Mouse (Mus musculus) kidney, postnatal 0 days (tissue): Measurements from ENCODE around the gene Gp1ba. TPM values are rescaled to one million over a fixed set of nuclear protein-coding genes. Genes with fewer than 3 reads are reported as not detected.

Source experiments
- ATAC-seq: fragments of 200-750 bp; cut with Nextera tagmentation; replicated peaks from 2 replicates; pipeline ENCODE4 v1.8.0; 2017; ENCODE audit warnings: low read depth, moderate number of reproducible peaks, moderate TSS enrichment, moderate library complexity; ENCODE audit not compliant: low FRiP score
- DNase-seq: peaks from one replicate; pipeline ENCODE4 v3.0.0-alpha.2; 2016; ENCODE audit warnings: low spot score
- H3K27ac ChIP-seq: fragments of 300-500 bp; sonication (generic); 2 replicates; pipeline ENCODE4 v1.5.1; 2014; ENCODE audit warnings: mild to moderate bottlenecking
- H3K27me3 ChIP-seq: fragments of 300-500 bp; sonication (generic); 2 replicates; pipeline ENCODE4 v1.6.1; 2014; ENCODE audit warnings: low read length, mixed read lengths; ENCODE audit not compliant: insufficient read depth
- H3K36me3 ChIP-seq: fragments of 300-500 bp; sonication (generic); 2 replicates; pipeline ENCODE4 v1.6.1; 2014; ENCODE audit warnings: low read length, mixed read lengths; ENCODE audit not compliant: insufficient read depth
- H3K4me1 ChIP-seq: fragments of 300-500 bp; sonication (generic); replicated peaks from 2 replicates; pipeline ENCODE4 v1.6.1; 2014; ENCODE audit warnings: antibody characterized with exemption, low read length, mixed read lengths; ENCODE audit not compliant: insufficient read depth
- H3K4me2 ChIP-seq: fragments of 300-500 bp; sonication (generic); 2 replicates; pipeline ENCODE4 v1.6.1; 2014; ENCODE audit warnings: mild to moderate bottlenecking, low read length, moderate library complexity, mixed read lengths
- H3K4me3 ChIP-seq: fragments of 300-500 bp; sonication (generic); replicated peaks from 2 replicates; pipeline ENCODE4 v1.5.1; 2014; ENCODE audit warnings: low read depth, low read length
- H3K9ac ChIP-seq: fragments of 300-500 bp; sonication (generic); 2 replicates; pipeline ENCODE4 v1.6.1; 2014; ENCODE audit warnings: low read depth, low read length
- H3K9me3 ChIP-seq: fragments of 300-500 bp; sonication (generic); replicated peaks from 2 replicates; pipeline ENCODE4 v1.6.1; 2016; ENCODE audit warnings: low read length, inconsistent platforms, mixed read lengths
- CTCF ChIP-seq: IDR thresholded peaks from 2 replicates; pipeline ENCODE4 v1.5.1; 2016; ENCODE audit warnings: antibody characterized with exemption, low read depth, mild to moderate bottlenecking, moderate library complexity
- WGBS: fragments of 180-500 bp; shearing (Covaris S2); extraction: QIAGEN DNeasy Blood & Tissue Kit; methylation state at CpG from one replicate; pipeline ENCODE4 v1.1.7; 2014; 5-methylcytosine and 5-hydroxymethylcytosine counted together
- polyA plus RNA-seq: library from polyadenylated mRNA; unstranded; fragments of >200 nt; fragmentation: Nextera tagmentation; extraction: Ambion mirVana; gene quantifications from 2 replicates; pipeline ENCODE4 v1.2.1, GENCODE M21; 2015

Gp1ba gene
- polyA plus RNA-seq, 1 experiment from 2014 or later: 0.16 TPM

DNA sequence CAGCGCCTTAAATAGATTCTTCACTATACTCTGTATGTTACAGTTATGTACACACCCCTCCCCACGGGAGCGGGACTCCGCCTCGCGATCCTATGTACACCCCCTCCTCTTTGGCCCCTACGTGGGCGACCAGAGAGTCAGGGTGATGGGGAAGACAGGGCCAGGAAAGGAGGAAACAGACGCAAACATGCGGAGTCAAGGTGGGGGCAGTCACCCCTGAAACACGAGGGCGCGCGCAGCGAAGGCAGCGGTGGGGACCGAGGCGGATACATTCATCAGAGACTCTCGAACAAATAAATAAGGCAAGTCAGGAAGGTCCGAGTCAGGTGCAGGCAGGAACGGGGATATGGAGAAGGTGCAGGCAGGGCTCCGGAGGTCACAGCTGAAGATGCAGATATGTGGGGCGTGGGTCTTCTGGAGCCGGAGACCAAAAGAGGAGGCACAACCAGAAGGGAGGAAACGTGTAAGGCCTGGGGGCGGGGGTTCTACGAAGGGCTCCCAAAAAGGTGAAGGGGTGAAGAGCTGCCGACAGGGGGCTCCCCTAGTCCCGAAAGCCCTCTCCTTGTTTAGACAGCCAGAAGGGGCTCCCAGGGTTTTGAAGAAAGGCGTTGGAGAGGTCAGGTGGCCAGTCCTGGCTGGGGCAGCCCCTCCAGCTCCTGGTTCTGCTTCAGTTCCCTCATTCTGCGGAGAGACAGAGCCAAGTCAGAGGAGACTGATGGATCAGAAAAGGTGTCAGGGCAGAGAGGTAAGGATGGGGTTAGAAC, 30.8 kb downstream of the Gp1ba start:
- peak; percentile 4; the same call in 1 of the 2 replicates for ATAC-seq
- WGBS: under 1% methylated on average over 31 of the region's 31 CpGs

DNA sequence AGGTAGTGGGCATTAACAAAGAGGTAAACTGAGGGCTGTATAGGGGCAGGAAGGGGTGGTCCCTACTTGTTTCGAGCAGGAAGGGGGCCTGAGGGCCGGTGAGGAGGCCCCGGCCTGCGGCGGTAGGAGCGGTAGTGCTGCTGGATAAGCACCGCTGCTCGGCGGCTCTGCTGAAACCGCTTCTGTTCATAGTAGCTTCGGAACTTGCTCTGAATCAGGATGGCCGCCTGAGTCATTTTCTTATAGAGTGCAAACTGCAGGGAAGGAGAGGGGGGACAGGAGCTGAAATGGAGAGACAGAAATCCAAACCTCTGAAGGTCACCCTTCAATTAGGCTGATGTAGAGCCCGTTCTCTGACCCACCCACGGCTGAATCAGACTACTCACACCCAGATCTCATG, 31.6 kb downstream of the Gp1ba start:
- no peak for TF ChIP-seq CTCF
- ATAC-seq: no peak
- Histone ChIP-seq H3K4me3 (peak overlapping the region; percentile 63), H3K9ac (peak overlapping the region; percentile 73), H3K4me2 (peak overlapping the region; percentile 96), H3K9me3 (no peaks in the 10 kb centered on the region), H3K27me3 (no peaks in the 10 kb centered on the region), H3K36me3 (peaks cover 9% of the 10 kb centered on the region; the same call in 1 of the 2 replicates), H3K27ac (peak overlapping the region; percentile 98), H3K4me1 (peaks cover 7% of the 10 kb centered on the region)
- WGBS: 38% methylated on average over 14 of the region's 14 CpGs
- no peak for DNase-seq

More for the DNA sequence above, 30.8 kb downstream of the Gp1ba start:
- peak; percentile 91 for DNase-seq
- H3K36me3 ChIP-seq: peaks cover 16% of the 10 kb centered on the region
- peak; percentile 64 for TF ChIP-seq CTCF
- H3K4me1 ChIP-seq: peaks cover 7% of the 10 kb centered on the region
- H3K27me3 ChIP-seq: no peaks in the 10 kb centered on the region
- no peaks in the 10 kb centered on the region for H3K9me3 ChIP-seq
- H3K4me3 ChIP-seq: peak overlapping the region; percentile 63
- peak overlapping the region; percentile 98 for H3K27ac ChIP-seq
- peak overlapping the region; percentile 96 for H3K4me2 ChIP-seq
- H3K9ac ChIP-seq: peak overlapping the region; percentile 73

DNA sequence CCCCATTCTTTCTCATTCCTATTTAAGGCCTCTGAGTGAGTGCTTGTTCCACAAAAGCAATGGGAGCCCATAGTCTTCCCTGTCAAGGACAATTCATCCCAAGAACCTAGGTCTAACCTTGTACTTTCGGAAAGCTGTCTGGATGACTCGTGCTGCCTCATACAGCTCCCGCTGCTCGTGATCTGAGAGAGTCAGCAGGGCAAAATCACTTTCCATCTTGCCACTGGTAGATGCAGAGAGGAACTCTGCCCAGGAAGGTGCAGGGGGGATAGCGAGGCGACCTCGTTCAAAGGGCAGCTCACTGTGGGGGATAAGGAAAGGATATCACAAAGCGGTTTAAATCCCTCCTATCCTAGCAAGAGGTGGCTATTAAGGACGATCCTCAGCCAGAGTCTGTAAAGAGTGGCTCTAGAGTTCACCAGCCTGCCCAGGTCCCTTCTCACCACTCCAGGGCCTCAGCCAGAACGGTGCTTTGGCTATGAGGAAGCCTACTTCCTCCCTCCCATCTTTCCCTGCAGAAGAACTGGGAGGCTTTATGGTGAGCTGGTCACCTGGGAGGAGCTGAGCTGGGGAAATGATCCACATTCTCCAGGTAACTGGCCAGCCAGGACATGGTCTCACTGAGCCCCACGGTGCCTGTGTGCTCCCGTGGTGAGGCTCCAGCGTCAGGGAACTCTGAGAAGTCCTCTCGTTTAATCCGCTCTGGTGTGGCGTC, 32.6 kb downstream of the Gp1ba start:
- 85% methylated on average over 16 of the region's 16 CpGs for WGBS
- no peak for DNase-seq
- peaks cover 17% of the 10 kb centered on the region; the same call in 1 of the 2 replicates for H3K36me3 ChIP-seq
- no peaks in the 10 kb centered on the region for H3K27me3 ChIP-seq
- TF ChIP-seq CTCF: no peak
- H3K4me3 ChIP-seq: no peak overlapping the region
- H3K9me3 ChIP-seq: no peaks in the 10 kb centered on the region
- no peak overlapping the region for H3K9ac ChIP-seq
- H3K27ac ChIP-seq: no peak overlapping the region
- H3K4me2 ChIP-seq: peak overlapping the region; percentile 96; the same call in 1 of the 2 replicates
- ATAC-seq: no peak
- peaks cover 7% of the 10 kb centered on the region for H3K4me1 ChIP-seq

- H3K4me2 ChIP-seq: no peak overlapping the region
- no peak for ATAC-seq
- no peaks in the 10 kb centered on the region for H3K4me1 ChIP-seq
- TF ChIP-seq CTCF: no peak
- 86% methylated on average over 6 of the region's 6 CpGs for WGBS
- H3K4me3 ChIP-seq: no peak overlapping the region
- no peaks in the 10 kb centered on the region for H3K27me3 ChIP-seq
- peaks cover 24% of the 10 kb centered on the region for H3K36me3 ChIP-seq
- H3K9ac ChIP-seq: no peak overlapping the region
- no peak for DNase-seq
- H3K9me3 ChIP-seq: no peaks in the 10 kb centered on the region
- H3K27ac ChIP-seq: no peak overlapping the region
Observed at GRCm38 (mm10) chr11:70674014-70674413, 35.1 kb downstream of the Gp1ba start.

DNA sequence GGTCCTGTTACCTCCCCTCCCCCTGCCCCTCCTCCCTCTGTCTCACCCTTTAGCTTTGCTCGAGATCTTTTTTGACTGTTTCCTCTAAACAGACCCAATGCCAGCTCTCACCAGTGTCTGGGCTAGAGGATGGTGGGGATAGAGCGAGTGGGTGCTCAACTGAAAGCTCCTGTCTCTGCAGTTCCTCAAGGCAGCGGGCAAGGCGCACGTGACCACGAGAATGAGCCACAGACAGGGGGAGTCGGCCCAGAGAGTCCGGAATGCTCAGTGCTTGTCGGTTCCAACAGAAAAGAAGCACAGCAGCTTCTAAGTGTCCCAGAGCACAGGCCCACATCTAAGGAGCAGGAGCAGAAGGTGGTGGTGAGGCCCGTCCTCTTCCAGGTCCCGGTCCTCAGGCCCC, 35.6 kb downstream of the Gp1ba start:
- Histone ChIP-seq H3K4me2 (no peak overlapping the region), H3K4me3 (no peak overlapping the region), H3K9ac (no peak overlapping the region), H3K36me3 (peaks cover 29% of the 10 kb centered on the region), H3K27ac (no peak overlapping the region), H3K27me3 (no peaks in the 10 kb centered on the region), H3K4me1 (no peaks in the 10 kb centered on the region), H3K9me3 (no peaks in the 10 kb centered on the region)
- ATAC-seq (no peak), DNase-seq (no peak)
- WGBS: 71% methylated on average over 11 of the region's 11 CpGs
- no peak for TF ChIP-seq CTCF

DNA sequence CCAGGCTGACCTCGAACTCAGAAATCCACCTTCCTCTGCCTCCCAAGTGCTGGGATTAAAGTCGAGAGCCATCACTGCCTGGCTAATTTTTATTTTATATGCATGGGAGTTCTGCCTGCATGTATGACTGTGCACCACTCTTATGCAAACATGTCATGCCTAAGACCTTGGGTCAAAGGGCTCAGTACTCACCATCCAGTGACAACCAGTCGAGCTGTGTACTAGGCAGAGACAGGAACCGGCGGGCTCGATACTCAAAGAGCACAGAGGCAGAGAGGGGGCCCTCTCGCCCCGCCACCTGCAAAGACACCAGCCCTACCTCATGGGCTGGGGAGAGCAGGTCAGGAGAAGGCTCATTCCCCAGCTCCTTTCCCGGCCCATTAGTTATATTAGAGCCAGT, 39.2 kb downstream of the Gp1ba start:
- TF ChIP-seq CTCF: no peak
- H3K4me1 ChIP-seq: no peaks in the 10 kb centered on the region
- no peak for ATAC-seq
- WGBS: 81% methylated on average over 9 of the region's 9 CpGs
- H3K9ac ChIP-seq: no peak overlapping the region
- H3K4me3 ChIP-seq: no peak overlapping the region
- no peaks in the 10 kb centered on the region for H3K9me3 ChIP-seq
- no peaks in the 10 kb centered on the region for H3K27me3 ChIP-seq
- peaks cover 36% of the 10 kb centered on the region for H3K36me3 ChIP-seq
- DNase-seq: no peak
- H3K27ac ChIP-seq: no peak overlapping the region
- H3K4me2 ChIP-seq: no peak overlapping the region
